Mouse (Mus musculus) ES-Bruce4 (cell line): ENCODE measurements around the gene Cks2. TPM values are rescaled to one million over a fixed set of nuclear protein-coding genes. Genes with fewer than 3 reads are reported as not detected.
"Not testable (repeated sequence)": the region's sequence is repeated elsewhere in the genome, so short reads cannot be mapped to it uniquely, and the experiment has no call there.

Experiments
- H3K27ac ChIP-seq: 2 replicates; pipeline ENCODE4 v1.5.1; 2012; ENCODE audit warnings: low read length, inconsistent platforms; ENCODE audit not compliant: insufficient read depth
- H3K27me3 ChIP-seq: 2 replicates; pipeline ENCODE4 v1.6.1; 2012; ENCODE audit warnings: mild to moderate bottlenecking, low read length, inconsistent platforms; ENCODE audit not compliant: control insufficient read depth, poor library complexity, insufficient read depth, severe bottlenecking
- H3K36me3 ChIP-seq: 2 replicates; pipeline ENCODE4 v1.6.1; 2012; ENCODE audit warnings: inconsistent platforms, mild to moderate bottlenecking, low read length, moderate library complexity; ENCODE audit not compliant: control insufficient read depth, poor library complexity, insufficient read depth, severe bottlenecking
- H3K4me1 ChIP-seq: one replicate; pipeline ENCODE4 v1.8.1; 2011; ENCODE audit warnings: low read length; ENCODE audit not compliant: control insufficient read depth, insufficient read depth
- H3K4me3 ChIP-seq: 2 replicates; pipeline ENCODE4 v1.5.1; 2011; ENCODE audit warnings: low read depth, mild to moderate bottlenecking, low read length
- H3K9ac ChIP-seq: 2 replicates; pipeline ENCODE4 v1.6.1; 2012; ENCODE audit warnings: low read depth, mild to moderate bottlenecking, inconsistent platforms; ENCODE audit not compliant: poor library complexity, severe bottlenecking
- H3K9me3 ChIP-seq: replicated peaks from 2 replicates; pipeline ENCODE4 v1.6.1; 2012; ENCODE audit warnings: mild to moderate bottlenecking, low read length, inconsistent platforms; ENCODE audit not compliant: control insufficient read depth, poor library complexity, insufficient read depth, severe bottlenecking
- CTCF ChIP-seq: IDR thresholded peaks from one replicate; pipeline ENCODE4 v1.8.1; 2011; ENCODE audit warnings: low read depth, low read length
- EP300 ChIP-seq: IDR thresholded peaks from 2 replicates; pipeline ENCODE4 v1.6.1; 2011; ENCODE audit warnings: low read depth, low read length; ENCODE audit not compliant: insufficient read depth
- POLR2A ChIP-seq: IDR thresholded peaks from one replicate; pipeline ENCODE4 v1.8.1; 2011; ENCODE audit warnings: low read length; ENCODE audit not compliant: insufficient read depth
- polyA plus RNA-seq: library from polyadenylated mRNA; stranded (reverse); fragments of >200 nt; gene quantifications from 2 replicates; pipeline ENCODE4 v1.2.4, GENCODE M21; 2011; ENCODE audit warnings: low read depth; ENCODE audit not compliant: missing spikeins, insufficient read depth, insufficient read length

The Cks2 gene
- polyA plus RNA-seq, 1 experiment, result 423 TPM

GRCm38 (mm10) chr13:51658094-51658493 lies 13.1 kb downstream of the Cks2 start:
- Histone ChIP-seq H3K4me3 (no peak overlapping the region), H3K27me3 (no peaks in the 10 kb centered on the region), H3K9ac (no peak overlapping the region), H3K4me1 (no peaks in the 10 kb centered on the region), H3K27ac (no peak overlapping the region), H3K9me3 (no peaks in the 10 kb centered on the region), H3K36me3 (peaks cover 61% of the 10 kb centered on the region)
- no peak for TF ChIP-seq POLR2A
- no peak for TF ChIP-seq EP300
- TF ChIP-seq CTCF, result no peak

- H3K27ac ChIP-seq, result no peak overlapping the region
- TF ChIP-seq CTCF, result no peak
- no peak for TF ChIP-seq EP300
- no peak for TF ChIP-seq POLR2A
- H3K4me1 ChIP-seq, result no peaks in the 10 kb centered on the region
- no peaks in the 10 kb centered on the region for H3K27me3 ChIP-seq
- H3K9ac ChIP-seq, result no peak overlapping the region
- no peak overlapping the region for H3K4me3 ChIP-seq
- peaks cover 62% of the 10 kb centered on the region for H3K36me3 ChIP-seq
- H3K9me3 ChIP-seq, result no peaks in the 10 kb centered on the region
Observed at GRCm38 (mm10) chr13:51659573-51659972, 14.5 kb downstream of the Cks2 start.

GRCm38 (mm10) chr13:51663561-51663960 lies 18.5 kb downstream of the Cks2 start:
- peaks cover 49% of the 10 kb centered on the region for H3K36me3 ChIP-seq
- no peak for TF ChIP-seq CTCF
- TF ChIP-seq EP300, result no peak
- TF ChIP-seq POLR2A, result no peak

GRCm38 (mm10) chr13:51668195-51668594 lies 23.2 kb downstream of the Cks2 start:
- peaks cover 45% of the 10 kb centered on the region for H3K36me3 ChIP-seq
- TF ChIP-seq EP300, result peak; percentile 77; the same call in 1 of the 2 replicates
- not testable (repeated sequence) for H3K9ac ChIP-seq

More at GRCm38 (mm10) chr13:51663561-51663960, 18.5 kb downstream of the Cks2 start:
- Histone ChIP-seq H3K27ac (no peak overlapping the region), H3K4me3 (no peak overlapping the region), H3K4me1 (no peaks in the 10 kb centered on the region), H3K9ac (no peak overlapping the region), H3K9me3 (no peaks in the 10 kb centered on the region), H3K27me3 (no peaks in the 10 kb centered on the region)

GRCm38 (mm10) chr13:51676641-51677040 lies 31.6 kb downstream of the Cks2 start:
- TF ChIP-seq EP300 (no peak), POLR2A (no peak), CTCF (no peak)
- H3K4me1 ChIP-seq, result no peaks in the 10 kb centered on the region
- no peaks in the 10 kb centered on the region for H3K27me3 ChIP-seq
- no peak overlapping the region for H3K9ac ChIP-seq
- H3K4me3 ChIP-seq, result no peak overlapping the region
- no peak overlapping the region for H3K27ac ChIP-seq
- no peaks in the 10 kb centered on the region for H3K9me3 ChIP-seq
- H3K36me3 ChIP-seq, result peaks cover 41% of the 10 kb centered on the region

More at GRCm38 (mm10) chr13:51668195-51668594, 23.2 kb downstream of the Cks2 start:
- H3K4me1 ChIP-seq, H3K9me3 ChIP-seq, H3K27me3 ChIP-seq, H3K4me3 ChIP-seq: not testable (repeated sequence)
- H3K27ac ChIP-seq, result 0 out of 2 replicates have a peak overlapping the region, but pooled peaks have one; percentile 15

GRCm38 (mm10) chr13:51677041-51677440 lies 32.0 kb downstream of the Cks2 start:
- Histone ChIP-seq H3K4me1 (no peaks in the 10 kb centered on the region), H3K27me3 (no peaks in the 10 kb centered on the region), H3K9ac (no peak overlapping the region), H3K4me3 (no peak overlapping the region), H3K9me3 (no peaks in the 10 kb centered on the region), H3K36me3 (peaks cover 42% of the 10 kb centered on the region), H3K27ac (no peak overlapping the region)
- TF ChIP-seq EP300 (no peak), CTCF (no peak), POLR2A (no peak)
